Mouse (Mus musculus) liver, postnatal 0 days (tissue): ENCODE measurements around the gene Trub2. TPM values are rescaled to one million over a fixed set of nuclear protein-coding genes. Genes with fewer than 3 reads are reported as not detected.
A peak's percentile ranks its signal among the peaks of the same experiment; 100 is the strongest.

Experiments
- ATAC-seq: fragments of 200-750 bp; cut with Nextera tagmentation; 2 replicates; pipeline ENCODE4 v1.8.0; 2017; ENCODE audit warnings: mild to moderate bottlenecking, moderate library complexity
- DNase-seq: peaks from one replicate; pipeline ENCODE4 v3.0.0-alpha.2; 2016
- H3K27ac ChIP-seq: fragments of 300-500 bp; sonication (generic); 2 replicates; pipeline ENCODE4 v1.5.1; 2014; ENCODE audit warnings: antibody characterized with exemption, moderate library complexity, mild to moderate bottlenecking, low read depth
- H3K27me3 ChIP-seq: fragments of 300-500 bp; sonication (generic); 2 replicates; pipeline ENCODE4 v1.6.1; 2014; ENCODE audit warnings: low read length, control low read depth, mixed read lengths; ENCODE audit not compliant: insufficient read depth
- H3K36me3 ChIP-seq: fragments of 300-500 bp; sonication (generic); replicated peaks from 2 replicates; pipeline ENCODE4 v1.6.1; 2014; ENCODE audit warnings: mild to moderate bottlenecking, control low read depth, low read length, moderate library complexity, mixed read lengths; ENCODE audit not compliant: insufficient read depth
- H3K4me1 ChIP-seq: fragments of 300-500 bp; sonication (generic); 2 replicates; pipeline ENCODE4 v1.6.1; 2014; ENCODE audit warnings: antibody characterized with exemption, mild to moderate bottlenecking, control low read depth; ENCODE audit not compliant: insufficient read depth
- H3K4me2 ChIP-seq: fragments of 300-500 bp; sonication (generic); 2 replicates; pipeline ENCODE4 v1.6.1; 2014; ENCODE audit warnings: low read depth, mild to moderate bottlenecking, low read length, moderate library complexity, mixed read lengths
- H3K4me3 ChIP-seq: fragments of 300-500 bp; sonication (generic); 2 replicates; pipeline ENCODE4 v1.5.1; 2014; ENCODE audit warnings: low read depth, low read length
- H3K9ac ChIP-seq: fragments of 300-500 bp; sonication (generic); replicated peaks from 2 replicates; pipeline ENCODE4 v1.6.1; 2014; ENCODE audit warnings: mild to moderate bottlenecking, moderate library complexity
- H3K9me3 ChIP-seq: fragments of 300-500 bp; sonication (generic); 2 replicates; pipeline ENCODE4 v1.6.1; 2016; ENCODE audit warnings: mild to moderate bottlenecking, control low read depth, low read length, mixed read lengths
- CTCF ChIP-seq: sonication (generic); IDR thresholded peaks from 2 replicates; pipeline ENCODE4 v1.5.1; 2016; ENCODE audit warnings: antibody characterized with exemption, low read depth
- EP300 ChIP-seq: IDR thresholded peaks from 2 replicates; pipeline ENCODE4 v1.6.1; 2016; ENCODE audit warnings: antibody characterized with exemption, low read depth, mild to moderate bottlenecking
- WGBS: fragments of 180-500 bp; shearing (Covaris S2); extraction: QIAGEN DNeasy Blood & Tissue Kit; methylation state at CpG from one replicate; pipeline ENCODE4 v1.1.7; 2014; ENCODE audit not compliant: insufficient replicate concordance; 5-methylcytosine and 5-hydroxymethylcytosine counted together
- polyA plus RNA-seq: library from polyadenylated mRNA; unstranded; fragments of >200 nt; fragmentation: Nextera tagmentation; extraction: Ambion mirVana; gene quantifications from 2 replicates; pipeline ENCODE4 v1.2.1, GENCODE M21; 2015

Trub2 gene
- polyA plus RNA-seq, 1 experiment from 2014 or later = 7.9 TPM

DNA sequence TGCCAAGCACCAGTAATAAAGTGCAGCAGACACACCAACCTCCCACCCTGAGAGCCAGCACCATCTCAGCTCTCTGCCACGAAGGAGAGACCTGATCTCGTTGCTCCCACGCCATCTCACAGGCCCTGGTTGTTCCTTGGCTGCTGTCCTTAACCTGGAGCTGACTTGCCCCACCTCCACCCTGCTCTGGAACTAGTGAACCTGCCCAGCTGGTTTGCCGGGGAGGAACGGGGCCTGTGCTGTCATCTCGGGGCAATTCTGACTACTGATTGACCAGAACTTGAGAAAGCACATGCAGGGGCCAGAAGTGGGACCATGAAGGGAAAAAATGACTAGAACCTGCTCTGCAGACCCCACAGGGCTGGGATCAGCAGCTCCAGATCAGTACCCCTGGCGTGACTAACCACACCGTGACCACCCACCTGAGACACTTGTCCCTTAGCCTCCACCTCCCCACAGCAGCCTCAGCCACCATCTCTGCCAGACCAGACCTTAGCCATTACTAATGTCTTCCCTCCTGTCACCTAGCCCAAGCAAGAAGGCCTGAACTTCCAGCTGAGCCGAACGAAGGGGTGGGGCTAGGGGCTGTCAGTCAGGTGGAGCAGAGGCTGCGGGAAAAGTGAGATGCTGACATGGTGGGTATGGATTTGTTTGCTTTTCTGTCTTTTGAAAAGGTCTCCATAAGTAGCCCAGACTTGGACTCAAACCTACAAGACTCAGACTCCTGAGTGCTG, 20.2 kb downstream of the Trub2 start:
- no peak for ATAC-seq
- H3K4me1 ChIP-seq = peaks cover 7% of the 10 kb centered on the region
- DNase-seq = no peak
- H3K27me3 ChIP-seq = no peaks in the 10 kb centered on the region
- TF ChIP-seq EP300 = no peak
- no peak for TF ChIP-seq CTCF
- H3K4me3 ChIP-seq = no peak overlapping the region
- H3K36me3 ChIP-seq = no peaks in the 10 kb centered on the region
- no peak overlapping the region for H3K27ac ChIP-seq
- H3K9ac ChIP-seq = no peak overlapping the region
- 52% methylated on average over 11 of the region's 11 CpGs for WGBS
- no peak overlapping the region for H3K4me2 ChIP-seq
- H3K9me3 ChIP-seq = no peaks in the 10 kb centered on the region

DNA sequence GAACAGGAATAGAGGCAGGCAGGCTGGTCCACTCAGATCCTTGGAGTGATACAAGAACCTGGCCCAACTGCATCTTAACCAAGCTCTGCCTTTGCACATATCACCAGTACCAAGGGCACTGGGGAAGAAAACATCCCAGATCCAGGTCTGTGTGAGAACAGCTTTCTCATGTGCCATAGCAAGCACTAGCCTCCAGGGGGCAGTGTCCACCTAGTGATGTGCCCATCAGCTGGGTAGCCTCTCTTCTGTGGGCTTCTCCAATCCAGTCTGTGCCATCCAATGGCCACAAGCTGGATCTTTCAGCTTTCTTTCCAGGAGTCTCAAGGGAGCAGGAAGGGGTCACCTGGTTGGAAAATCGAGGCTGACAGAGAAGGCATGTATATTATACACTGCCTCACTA, 23.5 kb downstream of the Trub2 start:
- Histone ChIP-seq H3K4me3 (no peak overlapping the region), H3K36me3 (no peaks in the 10 kb centered on the region), H3K4me2 (no peak overlapping the region), H3K9me3 (no peaks in the 10 kb centered on the region), H3K27ac (no peak overlapping the region), H3K9ac (no peak overlapping the region), H3K4me1 (no peaks in the 10 kb centered on the region), H3K27me3 (no peaks in the 10 kb centered on the region)
- WGBS = 4% methylated on average over 1 of the region's 1 CpGs
- peak; percentile 82 for DNase-seq
- no peak for TF ChIP-seq EP300
- peak; percentile 98 for TF ChIP-seq CTCF
- peak; percentile 73; the same call in 1 of the 2 replicates for ATAC-seq

DNA sequence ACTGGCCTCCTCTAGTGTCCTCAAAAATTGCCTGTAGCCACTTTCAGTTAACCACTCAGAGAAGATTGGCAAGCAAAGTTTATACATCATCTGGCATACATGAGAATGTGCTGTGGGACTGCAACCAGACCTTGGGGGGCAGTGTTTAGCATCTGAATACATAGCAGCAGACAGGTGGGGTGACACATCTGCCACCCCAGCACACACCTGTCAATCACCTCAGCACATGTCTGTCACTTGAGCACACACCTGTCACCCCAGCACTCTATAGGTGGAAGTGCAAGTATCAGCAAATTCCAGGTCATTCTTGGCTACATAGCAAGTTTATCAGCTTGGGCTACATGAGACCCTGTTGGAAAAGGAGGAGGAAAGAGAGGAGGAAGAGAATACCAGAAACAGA, 32.6 kb downstream of the Trub2 start:
- TF ChIP-seq EP300 (no peak), CTCF (no peak)
- DNase-seq (no peak), ATAC-seq (no peak)
- Histone ChIP-seq H3K4me2 (no peak overlapping the region), H3K4me3 (no peak overlapping the region), H3K9ac (no peak overlapping the region), H3K9me3 (no peaks in the 10 kb centered on the region), H3K36me3 (no peaks in the 10 kb centered on the region), H3K27me3 (peaks cover 19% of the 10 kb centered on the region), H3K4me1 (no peaks in the 10 kb centered on the region; the same call in 1 of the 2 replicates), H3K27ac (no peak overlapping the region)

DNA sequence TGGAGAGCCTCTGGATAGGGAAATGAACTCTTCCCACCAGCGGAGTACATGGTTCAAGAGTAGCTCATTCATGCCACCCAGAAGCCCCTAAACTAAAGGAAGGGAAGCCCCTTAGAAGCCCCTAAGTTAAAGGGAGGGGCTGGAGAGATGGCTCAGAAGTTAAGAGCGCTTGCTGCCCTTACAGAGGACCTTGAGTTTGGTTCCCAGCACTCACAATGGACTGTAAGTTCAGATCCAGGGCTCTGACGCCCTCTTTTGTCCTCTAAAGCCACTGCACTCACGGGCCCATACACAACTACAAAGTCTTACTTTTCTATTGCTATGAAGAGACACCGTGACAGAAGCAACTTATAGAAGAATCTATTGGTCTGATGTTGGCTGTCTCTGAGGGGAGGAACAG, 35.9 kb downstream of the Trub2 start:
- no peak overlapping the region for H3K4me2 ChIP-seq
- WGBS = 85% methylated on average over 5 of the region's 5 CpGs
- TF ChIP-seq CTCF (no peak), EP300 (no peak)
- no peak overlapping the region for H3K4me3 ChIP-seq
- DNase-seq (no peak), ATAC-seq (no peak)
- H3K27ac ChIP-seq = no peak overlapping the region
- H3K4me1 ChIP-seq = no peaks in the 10 kb centered on the region; the same call in 1 of the 2 replicates
- H3K36me3 ChIP-seq = no peaks in the 10 kb centered on the region
- peaks cover 34% of the 10 kb centered on the region for H3K27me3 ChIP-seq
- no peaks in the 10 kb centered on the region for H3K9me3 ChIP-seq
- no peak overlapping the region for H3K9ac ChIP-seq

DNA sequence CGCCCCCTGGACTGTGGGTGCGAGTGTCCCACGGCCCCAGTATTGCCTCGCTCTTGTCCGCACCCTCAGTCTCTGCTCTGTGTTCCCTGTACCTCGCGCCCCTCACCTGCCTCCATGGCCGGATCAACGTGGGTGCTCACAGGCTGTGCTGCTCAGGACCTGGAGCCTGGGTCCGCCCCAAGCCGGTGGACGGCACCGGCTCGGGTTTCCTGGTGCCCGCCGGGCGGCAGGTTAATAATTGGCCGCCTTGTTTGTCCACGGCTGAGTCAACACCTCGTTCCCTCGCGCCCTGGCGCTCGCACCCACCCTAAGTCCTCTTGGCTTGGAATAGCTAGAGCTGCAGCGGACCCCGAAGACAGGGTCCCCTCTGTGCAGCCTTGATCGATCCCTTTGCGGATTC, 36.8 kb downstream of the Trub2 start, which contains the start of gene Gm13420:
TSS of gene Gm13420 (minus strand) at position 189 of the 400 bp plus-strand sequence.
- Histone ChIP-seq H3K4me3 (peak within 1 kb of the TSS; percentile 29), H3K4me2 (peak within 1 kb of the TSS; percentile 70), H3K4me1 (no peaks in the 10 kb centered on the region; the same call in 1 of the 2 replicates), H3K9me3 (no peaks in the 10 kb centered on the region), H3K27ac (no peak within 1 kb of the TSS), H3K36me3 (no peaks in the 10 kb centered on the region), H3K27me3 (peaks cover 41% of the 10 kb centered on the region), H3K9ac (peak within 1 kb of the TSS; percentile 16; the same call in 1 of the 2 replicates)
- peak; percentile 63 for DNase-seq
- peak; percentile 83 for ATAC-seq
- 10% methylated on average over 28 of the region's 28 CpGs for WGBS
- TF ChIP-seq EP300 (no peak), CTCF (no peak)

DNA sequence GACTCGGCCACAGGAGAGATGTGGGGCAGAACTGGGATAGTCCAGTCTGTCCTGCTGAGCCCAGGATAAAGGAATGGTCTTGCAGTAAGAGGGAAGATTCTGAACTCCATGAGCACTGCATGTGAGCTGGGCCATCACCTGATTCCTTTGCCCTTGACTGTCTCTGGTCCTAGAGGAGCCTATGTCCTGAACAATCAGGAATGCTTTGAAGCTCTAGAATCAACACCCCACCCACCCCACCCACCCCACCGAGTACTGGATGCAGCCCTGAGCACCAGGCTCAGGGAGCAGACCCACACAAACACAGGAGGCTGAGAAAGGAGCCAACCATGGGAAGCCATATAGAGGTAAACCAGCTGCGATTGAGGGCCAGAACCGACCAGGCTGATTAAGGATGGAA, 39.8 kb downstream of the Trub2 start:
- no peaks in the 10 kb centered on the region; the same call in 1 of the 2 replicates for H3K4me1 ChIP-seq
- no peak overlapping the region for H3K4me2 ChIP-seq
- no peak overlapping the region for H3K27ac ChIP-seq
- no peaks in the 10 kb centered on the region for H3K9me3 ChIP-seq
- no peak for TF ChIP-seq CTCF
- TF ChIP-seq EP300 = no peak
- H3K4me3 ChIP-seq = no peak overlapping the region
- 71% methylated on average over 4 of the region's 4 CpGs for WGBS
- peaks cover 47% of the 10 kb centered on the region for H3K27me3 ChIP-seq
- H3K36me3 ChIP-seq = no peaks in the 10 kb centered on the region
- DNase-seq = no peak
- no peak overlapping the region for H3K9ac ChIP-seq
- no peak for ATAC-seq
